Mouse (Mus musculus) limb, embryonic 14.5 days (tissue): ENCODE data around the gene Rab11fip4. TPM values are rescaled to one million over a fixed set of nuclear protein-coding genes. Genes with fewer than 3 reads are reported as not detected.

Experiments used
- ATAC-seq: fragments of 200-750 bp; cut with Nextera tagmentation; 2 replicates; pipeline ENCODE4 v1.8.0; 2017; ENCODE audit warnings: low read depth, moderate number of reproducible peaks, moderate TSS enrichment; ENCODE audit not compliant: low FRiP score
- DNase-seq: peaks from one replicate; pipeline ENCODE4 v3.0.0-alpha.2; 2015; ENCODE audit warnings: low spot score
- H3K27ac ChIP-seq: fragments of 300-500 bp; sonication (generic); replicated peaks from 2 replicates; pipeline ENCODE4 v1.5.1; 2014; ENCODE audit warnings: low read depth, mild to moderate bottlenecking, low read length, moderate library complexity, mixed read lengths
- H3K27me3 ChIP-seq: fragments of 300-500 bp; sonication (generic); 2 replicates; pipeline ENCODE4 v1.6.1; 2014; ENCODE audit warnings: low read length, mixed read lengths; ENCODE audit not compliant: control insufficient read depth, insufficient read depth
- H3K36me3 ChIP-seq: fragments of 300-500 bp; sonication (generic); 2 replicates; pipeline ENCODE4 v1.6.1; 2014; ENCODE audit warnings: mild to moderate bottlenecking, low read length, moderate library complexity, mixed read lengths; ENCODE audit not compliant: control insufficient read depth, insufficient read depth
- H3K4me1 ChIP-seq: fragments of 300-500 bp; sonication (generic); 2 replicates; pipeline ENCODE4 v1.6.1; 2014; ENCODE audit warnings: antibody characterized with exemption, low read length, mixed read lengths; ENCODE audit not compliant: control insufficient read depth, insufficient read depth
- H3K4me2 ChIP-seq: fragments of 300-500 bp; sonication (generic); replicated peaks from 2 replicates; pipeline ENCODE4 v1.6.1; 2014; ENCODE audit warnings: low read depth, mild to moderate bottlenecking, low read length, moderate library complexity; ENCODE audit not compliant: severe bottlenecking
- H3K4me3 ChIP-seq: fragments of 300-500 bp; sonication (generic); replicated peaks from 2 replicates; pipeline ENCODE4 v1.5.1; 2014; ENCODE audit warnings: low read length
- H3K9ac ChIP-seq: fragments of 300-500 bp; sonication (generic); 2 replicates; pipeline ENCODE4 v1.6.1; 2014; ENCODE audit warnings: mild to moderate bottlenecking, low read depth, low read length, moderate library complexity; ENCODE audit not compliant: severe bottlenecking
- H3K9me3 ChIP-seq: fragments of 300-500 bp; sonication (generic); 2 replicates; pipeline ENCODE4 v1.6.1; 2016; ENCODE audit warnings: low read length; ENCODE audit not compliant: control insufficient read depth
- POLR2A ChIP-seq: fragments of 200-500 bp; IDR thresholded peaks from 2 replicates; pipeline ENCODE4 v1.8.0; 2012; ENCODE audit warnings: inconsistent platforms, mild to moderate bottlenecking, moderate library complexity, borderline replicate concordance; ENCODE audit not compliant: insufficient read depth, insufficient read length; ENCODE audit errors: extremely low read depth
- WGBS: fragments of 180-500 bp; shearing (Covaris S2); extraction: QIAGEN DNeasy Blood & Tissue Kit; methylation state at CpG from one replicate; pipeline ENCODE4 v1.1.7; 2014; 5-methylcytosine and 5-hydroxymethylcytosine counted together
- polyA plus RNA-seq, 2 experiments: library from polyadenylated mRNA; depleted of rRNA in 1 of 2; stranded (reverse) in 1 of 2; unstranded in 1 of 2; fragments of >200 nt; fragmentation: Nextera tagmentation in 1 of 2; extraction: Ambion mirVana in 1 of 2; gene quantifications; 2 replicates each; pipeline versions ENCODE4 v1.2.1 to v1.2.3; 2012 to 2014

The Rab11fip4 gene
- 16.4 and 23.3 TPM in 2 replicates for polyA plus RNA-seq (2012; rRNA removed)
- 7.4 and 8.4 TPM in 2 replicates for polyA plus RNA-seq (2014; fragmentation: Nextera tagmentation; extraction: Ambion mirVana)

GRCm38 (mm10) chr11:79590664-79591590, at the start of gene Rab11fip4:
Gene Rab11fip4, plus strand, starts transcription at chr11:79591212.
- Histone ChIP-seq H3K4me2 (peak within 1 kb of the TSS; percentile 88), H3K27me3 (peaks cover 29% of the 10 kb centered on the region), H3K4me1 (peaks cover 8% of the 10 kb centered on the region; the same call in 1 of the 2 replicates), H3K4me3 (peak within 1 kb of the TSS; percentile 58), H3K9ac (peak within 1 kb of the TSS; percentile 67), H3K27ac (no peak within 1 kb of the TSS), H3K9me3 (no peaks in the 10 kb centered on the region), H3K36me3 (no peaks in the 10 kb centered on the region)
- no peak for TF ChIP-seq POLR2A
- 1% methylated on average over 53 of the region's 98 CpGs for WGBS
- ATAC-seq = peak; percentile 51
- peak; percentile 30 for DNase-seq

GRCm38 (mm10) chr11:79552622-79553021, 38.4 kb upstream of the Rab11fip4 start:
- no peaks in the 10 kb centered on the region for H3K9me3 ChIP-seq
- H3K9ac ChIP-seq = no peak overlapping the region
- TF ChIP-seq POLR2A = no peak
- ATAC-seq = no peak
- H3K27ac ChIP-seq = no peak overlapping the region
- WGBS = 81% methylated on average over 1 of the region's 1 CpGs
- no peaks in the 10 kb centered on the region for H3K4me1 ChIP-seq
- H3K36me3 ChIP-seq = peaks cover 87% of the 10 kb centered on the region
- H3K4me3 ChIP-seq = no peak overlapping the region
- H3K27me3 ChIP-seq = no peaks in the 10 kb centered on the region
- no peak overlapping the region for H3K4me2 ChIP-seq
- no peak for DNase-seq

DNA sequence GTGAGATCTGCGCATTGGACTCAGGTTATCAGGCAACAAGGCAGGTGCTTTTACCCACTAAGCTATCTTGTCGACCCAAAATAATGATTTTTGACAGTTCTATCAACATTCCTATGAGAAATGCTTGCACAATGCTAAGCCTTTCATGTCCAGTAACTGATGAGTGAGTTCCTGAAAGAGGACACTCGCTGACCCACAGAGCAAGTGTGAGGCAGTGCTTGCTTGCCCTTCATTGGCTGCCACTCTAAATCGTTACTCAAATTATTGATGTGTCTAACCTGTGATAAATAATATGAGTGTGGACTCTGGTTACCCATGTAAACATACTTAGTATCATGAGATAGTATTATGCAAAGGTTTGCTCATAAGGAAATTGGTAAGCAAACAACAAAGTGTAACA, 30.5 kb upstream of the Rab11fip4 start:
- ATAC-seq (no peak), DNase-seq (no peak)
- peaks cover 79% of the 10 kb centered on the region for H3K36me3 ChIP-seq
- no peaks in the 10 kb centered on the region for H3K4me1 ChIP-seq
- TF ChIP-seq POLR2A = no peak
- no peaks in the 10 kb centered on the region for H3K9me3 ChIP-seq
- H3K4me3 ChIP-seq = no peak overlapping the region
- no peak overlapping the region for H3K27ac ChIP-seq
- 92% methylated on average over 4 of the region's 4 CpGs for WGBS
- no peak overlapping the region for H3K9ac ChIP-seq
- H3K27me3 ChIP-seq = no peaks in the 10 kb centered on the region
- no peak overlapping the region for H3K4me2 ChIP-seq

DNA sequence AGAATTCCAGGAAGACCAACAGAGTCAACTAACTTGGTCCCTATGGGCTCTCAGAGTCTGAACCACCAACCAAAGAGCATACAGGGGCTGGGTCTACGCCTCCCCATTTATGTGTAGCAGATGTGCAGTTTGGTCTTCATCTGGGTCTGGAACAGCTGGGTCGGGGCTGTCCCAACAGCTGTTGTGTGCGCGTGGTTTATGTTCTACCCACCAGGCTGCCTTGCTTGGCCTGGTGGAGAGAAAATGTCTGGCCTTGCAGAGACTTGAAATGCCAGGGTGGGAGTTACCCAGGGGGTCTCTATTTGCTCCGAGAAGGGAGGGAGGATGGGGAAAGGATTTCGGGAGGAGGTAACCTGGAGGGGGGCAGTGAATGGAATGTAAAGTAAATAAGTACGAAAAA, 27.5 kb upstream of the Rab11fip4 start:
- no peak for TF ChIP-seq POLR2A
- no peak overlapping the region for H3K4me2 ChIP-seq
- H3K4me3 ChIP-seq = no peak overlapping the region
- no peaks in the 10 kb centered on the region for H3K4me1 ChIP-seq
- H3K27me3 ChIP-seq = no peaks in the 10 kb centered on the region
- no peak overlapping the region for H3K27ac ChIP-seq
- H3K9ac ChIP-seq = no peak overlapping the region
- ATAC-seq (no peak), DNase-seq (no peak)
- no peaks in the 10 kb centered on the region for H3K9me3 ChIP-seq
- WGBS = 78% methylated on average over 7 of the region's 7 CpGs
- H3K36me3 ChIP-seq = peaks cover 84% of the 10 kb centered on the region

- peaks cover 82% of the 10 kb centered on the region for H3K36me3 ChIP-seq
- DNase-seq = no peak
- H3K4me3 ChIP-seq = no peak overlapping the region
- TF ChIP-seq POLR2A = no peak
- ATAC-seq = no peak
- no peaks in the 10 kb centered on the region for H3K27me3 ChIP-seq
- WGBS = 41% methylated on average over 1 of the region's 1 CpGs
- no peaks in the 10 kb centered on the region for H3K9me3 ChIP-seq
- no peak overlapping the region for H3K9ac ChIP-seq
- H3K4me1 ChIP-seq = no peaks in the 10 kb centered on the region
- no peak overlapping the region for H3K4me2 ChIP-seq
- H3K27ac ChIP-seq = no peak overlapping the region
These were observed 24.1 kb upstream of the Rab11fip4 start for GRCm38 (mm10) chr11:79566947-79567346.
